Mouse (Mus musculus): ENCODE measurements around the gene Sfta2. TPM values are rescaled to one million over a fixed set of nuclear protein-coding genes. Genes with fewer than 3 reads are reported as not detected.

The Sfta2 gene
- polyA plus RNA-seq, 1 experiment: not detected

DNA sequence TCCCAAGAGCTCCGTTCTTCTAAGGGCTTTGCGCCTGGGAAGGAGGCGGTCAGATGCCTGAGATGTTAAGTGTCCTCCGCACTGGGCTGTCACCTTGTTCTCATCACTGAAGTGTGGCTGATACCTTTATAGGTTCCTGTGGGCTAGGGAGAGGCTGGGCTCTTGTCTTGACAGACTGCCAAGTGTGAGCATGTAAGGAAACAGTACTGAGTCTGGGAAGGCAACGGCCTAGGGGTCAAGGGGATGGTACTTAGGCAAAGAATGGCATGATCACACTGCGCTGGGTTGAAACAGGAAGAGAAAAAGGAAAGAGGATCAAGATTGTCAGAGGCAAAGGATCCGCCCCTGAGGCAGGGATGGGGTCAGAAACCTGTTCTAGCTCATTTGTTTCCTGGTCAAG is 25.2 kb downstream of the Sfta2 start, which contains the start of gene Gm9573:
Gene Gm9573, minus strand, starts transcription at position 101 of the 400 bp plus-strand sequence.
- Histone ChIP-seq H3K4me3 (ENCODE audit: insufficient read depth, low read depth, low read length) (no peak within 1 kb of the TSS), H3K27ac (ENCODE audit: insufficient read depth, low read depth, low read length) (no peak within 1 kb of the TSS), H3K4me1 (ENCODE audit: control insufficient read depth, insufficient read depth, low read length) (no peaks in the 10 kb centered on the region)
- no peak for TF ChIP-seq POLR2A (IDR thresholded peaks at IDR 0.05; ENCODE audit: insufficient read depth, low read depth, low read length)
- no peak for TF ChIP-seq CTCF (IDR thresholded peaks at IDR 0.05; ENCODE audit: insufficient read depth, low read depth, low read length)
- WGBS: 87% methylated on average over 7 of the region's 7 CpGs

DNA sequence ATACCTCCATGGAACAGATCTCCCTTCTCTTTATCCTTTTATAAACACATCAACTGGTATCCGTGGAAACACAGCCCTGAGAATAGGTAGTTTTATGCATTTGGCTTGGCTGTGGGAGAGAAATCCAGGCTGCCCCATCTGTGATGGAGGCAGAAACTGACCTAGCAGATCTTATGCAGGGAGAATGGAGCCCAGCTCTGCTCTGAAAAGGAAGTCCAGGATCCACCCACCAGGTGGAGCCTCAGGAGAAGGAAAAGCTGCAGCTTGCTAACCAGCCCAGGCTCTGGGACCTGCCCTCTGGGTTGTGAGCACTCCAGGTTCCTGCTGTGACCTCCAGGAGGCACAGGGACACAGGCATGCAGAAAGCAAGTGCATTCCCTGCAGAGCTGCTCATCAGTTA is 32.6 kb downstream of the Sfta2 start:
- H3K4me1 ChIP-seq (ENCODE audit: control insufficient read depth, insufficient read depth, low read length): peaks cover 13% of the 10 kb centered on the region
- H3K4me3 ChIP-seq (ENCODE audit: insufficient read depth, low read depth, low read length): no peak overlapping the region
- WGBS: 8% methylated on average over 1 of the region's 1 CpGs
- TF ChIP-seq CTCF (IDR thresholded peaks at IDR 0.05; ENCODE audit: insufficient read depth, low read depth, low read length): 0 out of 2 replicates have a peak, but pooled peaks have one; percentile 20
- no peak for TF ChIP-seq POLR2A (IDR thresholded peaks at IDR 0.05; ENCODE audit: insufficient read depth, low read depth, low read length)
- no peak overlapping the region for H3K27ac ChIP-seq (ENCODE audit: insufficient read depth, low read depth, low read length)

DNA sequence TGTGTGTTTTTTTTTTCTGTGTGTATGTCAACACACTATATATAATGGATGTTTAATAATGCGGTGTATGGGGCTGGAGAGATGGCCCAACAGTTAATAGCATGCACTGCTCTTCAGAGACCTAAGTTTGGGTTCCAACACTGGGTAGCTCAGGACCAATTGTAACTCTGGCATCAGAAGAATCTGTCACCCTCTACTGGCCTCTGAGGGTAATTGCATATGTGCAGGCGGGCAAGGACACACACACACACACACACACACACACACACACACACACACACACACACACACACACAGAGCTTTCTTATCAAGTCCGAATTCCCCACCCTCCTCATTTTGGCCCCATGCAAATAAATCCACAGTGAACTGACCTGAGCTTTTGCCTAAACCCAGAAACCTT is 33.9 kb downstream of the Sfta2 start:
- TF ChIP-seq CTCF (IDR thresholded peaks at IDR 0.05; ENCODE audit: insufficient read depth, low read depth, low read length) (peak; percentile 23; the same call in 1 of the 2 replicates), POLR2A (IDR thresholded peaks at IDR 0.05; ENCODE audit: insufficient read depth, low read depth, low read length) (no peak)
- WGBS: 91% methylated on average over 2 of the region's 3 CpGs
- H3K27ac ChIP-seq (ENCODE audit: insufficient read depth, low read depth, low read length): no peak overlapping the region
- H3K4me3 ChIP-seq (ENCODE audit: insufficient read depth, low read depth, low read length): no peak overlapping the region
- peaks cover 13% of the 10 kb centered on the region for H3K4me1 ChIP-seq (ENCODE audit: control insufficient read depth, insufficient read depth, low read length)

DNA sequence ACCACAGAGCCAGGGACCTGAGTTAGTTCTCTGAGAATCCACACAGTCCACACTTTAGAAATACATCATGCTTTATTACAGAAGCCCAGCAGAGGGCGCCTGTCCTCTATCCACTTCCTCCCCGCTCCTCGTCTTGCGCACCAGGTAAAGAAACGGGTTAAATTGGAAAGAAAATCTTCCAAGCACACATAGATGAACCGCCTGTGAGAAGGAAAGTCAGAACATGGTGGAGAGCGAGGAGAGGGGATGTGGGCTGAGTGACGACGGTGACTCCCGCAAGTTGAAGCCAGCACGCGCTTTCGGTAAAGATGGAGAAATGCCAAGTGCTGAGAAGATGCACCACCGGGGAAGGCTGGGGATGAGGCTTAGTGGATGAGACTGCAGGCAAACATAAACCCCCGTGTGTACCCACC is 34.4 kb downstream of the Sfta2 start:
- 2% methylated on average over 15 of the region's 15 CpGs for WGBS
- TF ChIP-seq POLR2A (IDR thresholded peaks at IDR 0.05; ENCODE audit: insufficient read depth, low read depth, low read length): no peak
- peak; percentile 63 for TF ChIP-seq CTCF (IDR thresholded peaks at IDR 0.05; ENCODE audit: insufficient read depth, low read depth, low read length)
- Histone ChIP-seq H3K4me1 (ENCODE audit: control insufficient read depth, insufficient read depth, low read length) (peaks cover 13% of the 10 kb centered on the region), H3K4me3 (ENCODE audit: insufficient read depth, low read depth, low read length) (peak overlapping the region; percentile 54), H3K27ac (ENCODE audit: insufficient read depth, low read depth, low read length) (no peak overlapping the region)

DNA sequence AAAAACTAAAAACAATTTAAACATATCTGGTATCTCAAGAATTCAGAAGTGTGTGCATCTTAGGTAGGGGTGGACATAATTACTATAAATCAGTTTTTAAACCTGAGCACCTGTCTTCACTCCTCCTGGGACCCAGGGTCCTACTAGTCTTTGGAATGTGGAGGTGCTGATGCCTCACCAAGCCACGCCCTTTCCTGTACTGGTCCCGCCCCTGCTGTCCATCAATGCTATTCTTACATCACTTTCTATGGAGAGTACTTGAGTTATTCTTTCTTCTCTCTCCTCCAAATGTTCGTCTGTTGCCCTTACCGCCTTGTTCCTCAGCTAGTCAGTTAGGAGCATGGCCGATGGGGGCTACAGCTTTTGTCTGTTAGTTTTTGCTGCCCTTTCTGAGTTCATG is 35.0 kb downstream of the Sfta2 start:
- no peak for TF ChIP-seq POLR2A (IDR thresholded peaks at IDR 0.05; ENCODE audit: insufficient read depth, low read depth, low read length)
- no peak for TF ChIP-seq CTCF (IDR thresholded peaks at IDR 0.05; ENCODE audit: insufficient read depth, low read depth, low read length)
- Histone ChIP-seq H3K4me1 (ENCODE audit: control insufficient read depth, insufficient read depth, low read length) (peaks cover 13% of the 10 kb centered on the region), H3K4me3 (ENCODE audit: insufficient read depth, low read depth, low read length) (no peak overlapping the region), H3K27ac (ENCODE audit: insufficient read depth, low read depth, low read length) (no peak overlapping the region)
- WGBS: 44% methylated on average over 5 of the region's 5 CpGs

DNA sequence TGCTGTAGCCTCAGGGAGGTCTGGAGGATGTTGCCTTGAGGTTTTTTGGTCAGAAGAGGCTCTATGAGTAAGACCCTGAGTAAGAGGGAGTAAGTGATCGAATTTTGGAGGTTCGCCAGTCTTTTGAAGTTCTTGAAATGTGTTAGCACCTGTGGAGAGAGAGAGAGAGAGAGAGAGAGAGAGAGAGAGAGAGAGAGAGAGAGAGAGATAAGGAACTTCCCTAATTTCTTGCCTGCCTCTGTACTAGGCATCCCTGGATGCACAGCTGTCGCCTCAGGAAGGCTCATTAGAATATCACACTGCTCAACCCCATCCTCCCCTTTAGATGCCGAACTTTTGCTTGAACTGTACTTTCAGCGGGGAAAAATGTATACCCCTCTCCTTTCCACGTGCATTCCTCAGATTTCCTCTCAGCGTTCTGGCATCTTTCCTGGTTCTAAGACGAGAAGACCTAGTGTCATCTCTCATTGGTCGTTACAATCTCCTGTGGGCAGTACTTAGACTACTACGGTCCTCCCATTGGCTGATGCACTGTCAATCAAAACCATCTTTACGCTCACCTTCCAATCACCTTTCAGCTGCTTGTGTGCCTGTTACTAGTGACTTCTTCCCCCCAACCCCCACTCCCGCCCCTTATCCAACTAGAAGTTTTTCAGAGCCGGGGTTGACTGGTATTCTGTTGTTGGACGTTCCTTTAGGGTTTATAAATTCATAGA is 37.3 kb downstream of the Sfta2 start:
- no peak for TF ChIP-seq CTCF (IDR thresholded peaks at IDR 0.05; ENCODE audit: insufficient read depth, low read depth, low read length)
- no peak for TF ChIP-seq POLR2A (IDR thresholded peaks at IDR 0.05; ENCODE audit: insufficient read depth, low read depth, low read length)
- H3K4me3 ChIP-seq (ENCODE audit: insufficient read depth, low read depth, low read length): no peak overlapping the region
- WGBS: 31% methylated on average over 14 of the region's 14 CpGs
- no peak overlapping the region for H3K27ac ChIP-seq (ENCODE audit: insufficient read depth, low read depth, low read length)
- H3K4me1 ChIP-seq (ENCODE audit: control insufficient read depth, insufficient read depth, low read length): peaks cover 11% of the 10 kb centered on the region

DNA sequence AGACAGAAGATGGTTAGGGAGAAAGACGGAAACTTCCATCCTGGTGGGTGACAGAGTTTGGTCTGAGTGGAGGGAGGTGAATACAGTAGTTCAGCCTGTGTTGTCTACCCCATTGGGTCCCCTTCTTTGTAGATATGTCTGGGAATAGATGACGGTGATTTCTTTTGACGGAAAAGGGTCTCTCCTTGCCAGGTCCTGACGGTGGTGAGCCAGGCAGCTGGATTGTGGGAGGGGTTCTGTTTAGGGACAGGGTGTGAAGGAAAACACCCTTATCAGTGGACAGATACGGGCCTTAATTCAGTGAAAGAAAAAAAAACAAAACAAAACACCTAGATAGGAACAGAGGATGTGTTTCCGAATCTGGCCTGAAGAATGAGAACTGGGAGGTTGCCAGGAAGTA is 38.0 kb downstream of the Sfta2 start:
- peaks cover 7% of the 10 kb centered on the region; the same call in 1 of the 2 replicates for H3K4me1 ChIP-seq (ENCODE audit: control insufficient read depth, insufficient read depth, low read length)
- no peak overlapping the region for H3K4me3 ChIP-seq (ENCODE audit: insufficient read depth, low read depth, low read length)
- TF ChIP-seq POLR2A (IDR thresholded peaks at IDR 0.05; ENCODE audit: insufficient read depth, low read depth, low read length): no peak
- no peak for TF ChIP-seq CTCF (IDR thresholded peaks at IDR 0.05; ENCODE audit: insufficient read depth, low read depth, low read length)
- H3K27ac ChIP-seq (ENCODE audit: insufficient read depth, low read depth, low read length): no peak overlapping the region
- WGBS: 81% methylated on average over 6 of the region's 6 CpGs

DNA sequence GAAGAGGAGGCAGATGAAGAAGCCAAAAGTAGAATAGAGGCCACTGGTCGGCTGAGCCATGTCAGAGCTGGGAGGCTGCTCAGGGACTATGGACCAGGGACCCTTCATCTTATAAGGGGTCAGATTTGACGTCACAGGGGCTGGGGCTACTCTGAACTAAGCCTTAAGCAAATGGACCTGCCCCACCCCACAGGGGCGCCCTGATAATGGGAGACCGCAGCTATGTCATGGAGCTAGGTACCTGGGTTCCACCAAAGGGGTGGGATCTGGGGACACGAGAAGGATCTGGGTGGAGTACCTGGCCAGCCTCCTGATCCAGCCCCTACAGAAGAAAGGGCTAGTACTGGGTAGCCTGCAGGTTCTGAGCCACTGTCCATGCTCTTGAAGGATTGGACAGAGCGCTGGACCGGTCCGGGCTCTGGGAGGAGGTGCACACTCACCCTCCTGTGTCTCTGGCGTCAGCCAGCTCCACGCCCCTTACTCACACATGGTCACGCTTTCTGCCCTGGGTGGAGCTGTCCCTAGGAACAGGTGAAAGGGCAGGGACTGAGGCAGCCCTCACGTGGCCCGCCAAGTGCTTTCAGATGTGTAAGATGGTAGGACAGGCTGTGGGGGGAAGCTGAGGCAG is 42.4 kb downstream of the Sfta2 start, which contains the start of gene Mucl3:
Gene Mucl3, minus strand, starts transcription at position 87 of the 628 bp plus-strand sequence.
- Histone ChIP-seq H3K4me3 (ENCODE audit: insufficient read depth, low read depth, low read length) (no peak within 1 kb of the TSS), H3K4me1 (ENCODE audit: control insufficient read depth, insufficient read depth, low read length) (no peaks in the 10 kb centered on the region), H3K27ac (ENCODE audit: insufficient read depth, low read depth, low read length) (no peak within 1 kb of the TSS)
- TF ChIP-seq POLR2A (IDR thresholded peaks at IDR 0.05; ENCODE audit: insufficient read depth, low read depth, low read length) (no peak), CTCF (IDR thresholded peaks at IDR 0.05; ENCODE audit: insufficient read depth, low read depth, low read length) (no peak)
- 71% methylated on average over 13 of the region's 13 CpGs for WGBS

DNA sequence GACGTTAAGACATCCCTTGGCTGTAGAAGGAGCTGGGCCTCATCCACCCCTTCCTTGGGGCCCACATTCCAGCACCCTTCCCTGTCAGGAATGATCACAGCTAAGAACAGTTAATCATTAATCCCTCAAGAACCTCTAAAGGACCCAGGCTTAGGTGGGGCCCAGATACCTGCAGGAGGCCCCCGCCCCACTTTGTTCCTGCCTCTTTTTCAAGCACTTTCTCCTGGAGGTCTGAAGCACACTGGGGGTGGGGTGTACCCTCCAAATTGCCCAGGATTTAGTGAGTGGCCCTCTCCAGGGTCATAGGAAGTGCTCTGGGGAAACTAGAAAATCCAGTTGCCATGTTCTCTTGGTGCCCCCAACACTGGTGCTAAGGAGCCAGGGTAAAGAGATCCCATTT is 48.1 kb downstream of the Sfta2 start:
- WGBS: 84% methylated on average over 2 of the region's 2 CpGs
- Histone ChIP-seq H3K27ac (ENCODE audit: insufficient read depth, low read depth, low read length) (no peak overlapping the region), H3K4me1 (ENCODE audit: control insufficient read depth, insufficient read depth, low read length) (no peaks in the 10 kb centered on the region), H3K4me3 (ENCODE audit: insufficient read depth, low read depth, low read length) (no peak overlapping the region)
- TF ChIP-seq POLR2A (IDR thresholded peaks at IDR 0.05; ENCODE audit: insufficient read depth, low read depth, low read length) (no peak), CTCF (IDR thresholded peaks at IDR 0.05; ENCODE audit: insufficient read depth, low read depth, low read length) (no peak)
